Mouse (Mus musculus) CH12.LX (cell line): Measurements from ENCODE around the gene Mvp. TPM values are rescaled to one million over a fixed set of nuclear protein-coding genes. Genes with fewer than 3 reads are reported as not detected.
A peak's percentile ranks its signal among the peaks of the same experiment; 100 is the strongest.

Experiments
- DNase-seq: peaks from one replicate; pipeline ENCODE4 v3.0.0-alpha.2; 2013; ENCODE audit errors: extremely low read depth
- H3K27ac ChIP-seq: 2 replicates; pipeline ENCODE4 v1.5.1; 2012; ENCODE audit warnings: low read depth, mild to moderate bottlenecking, control low read depth, moderate library complexity; ENCODE audit not compliant: insufficient read depth
- H3K27me3 ChIP-seq: replicated peaks from 2 replicates; pipeline ENCODE3; 2012; ENCODE audit warnings: inconsistent platforms
- H3K36me3 ChIP-seq, 2 experiments: replicated peaks in 1 of 2; 2 replicates each; pipeline versions ENCODE3 to v1.6.1; 2012; ENCODE audit warnings: inconsistent platforms in 1 of 2, low read length in 1 of 2, mild to moderate bottlenecking in 1 of 2, mixed read lengths in 1 of 2, moderate library complexity in 1 of 2; ENCODE audit not compliant: control insufficient read depth in 1 of 2, insufficient read depth in 1 of 2
- H3K4me1 ChIP-seq, 2 experiments: 2 replicates each; pipeline ENCODE4 v1.6.1; 2012; ENCODE audit warnings: inconsistent platforms in 1 of 2, moderate library complexity in 1 of 2; ENCODE audit not compliant: insufficient read depth in 2 of 2, control insufficient read depth in 1 of 2
- H3K4me2 ChIP-seq: 2 replicates; pipeline ENCODE4 v1.6.1; 2012; ENCODE audit warnings: low read depth, mild to moderate bottlenecking, control low read depth; ENCODE audit not compliant: poor library complexity, insufficient read depth, severe bottlenecking
- H3K4me3 ChIP-seq, 3 experiments: fragments of 150-350 bp in 1 of 3; sonication (generic) in 1 of 3; replicated peaks in 1 of 3; 2 replicates each; pipeline versions ENCODE3 to v1.5.1; 2011 to 2012; ENCODE audit warnings: low read depth in 2 of 3, low read length in 2 of 3, mild to moderate bottlenecking in 2 of 3, moderate library complexity in 2 of 3, control low read depth in 1 of 3, improper control_type of control experiment in 1 of 3, inconsistent platforms in 1 of 3, mixed read lengths in 1 of 3; ENCODE audit not compliant: poor library complexity in 1 of 3
- H3K79me2 ChIP-seq: replicated peaks from 2 replicates; pipeline ENCODE4 v1.6.1; 2012; ENCODE audit warnings: mild to moderate bottlenecking, moderate library complexity; ENCODE audit not compliant: control insufficient read depth, poor library complexity, insufficient read depth, severe bottlenecking; ENCODE audit errors: extremely low read depth
- H3K9ac ChIP-seq: 2 replicates; pipeline ENCODE4 v1.6.1; 2012; ENCODE audit warnings: low read depth, mild to moderate bottlenecking, control low read depth, moderate library complexity; ENCODE audit not compliant: insufficient read depth
- H3K9me3 ChIP-seq: replicated peaks from 2 replicates; pipeline ENCODE3; 2012; ENCODE audit warnings: low read length, inconsistent platforms, mixed read lengths
- BHLHE40 ChIP-seq: IDR thresholded peaks from 2 replicates; pipeline ENCODE4 v1.6.1; 2011; ENCODE audit warnings: mild to moderate bottlenecking, low read depth, low read length, improper control_type of control experiment
- CHD1 ChIP-seq: IDR thresholded peaks from 2 replicates; pipeline ENCODE4 v1.6.1; 2012; ENCODE audit warnings: low read depth, low read length, improper control_type of control experiment, inconsistent platforms
- CHD2 ChIP-seq: IDR thresholded peaks from 2 replicates; pipeline ENCODE4 v1.6.1; 2011; ENCODE audit warnings: low read length, improper control_type of control experiment
- CTCF ChIP-seq, 2 experiments: IDR thresholded peaks in 1 of 2; conservative IDR thresholded peaks in 1 of 2; 2 replicates each; pipeline ENCODE4 v1.5.1; 2011 to 2012; ENCODE audit warnings: low read depth in 2 of 2, low read length in 2 of 2, improper control_type of control experiment in 1 of 2, inconsistent platforms in 1 of 2, mild to moderate bottlenecking in 1 of 2, moderate library complexity in 1 of 2
- E2F4 ChIP-seq: IDR thresholded peaks from 2 replicates; pipeline ENCODE4 v1.6.1; 2011; ENCODE audit warnings: low read depth, low read length, improper control_type of control experiment; ENCODE audit not compliant: insufficient replicate concordance
- ELF1 ChIP-seq: IDR thresholded peaks from 2 replicates; pipeline ENCODE4 v1.6.1; 2014; ENCODE audit warnings: low read depth, mild to moderate bottlenecking, inconsistent platforms, low read length, improper control_type of control experiment
- EP300 ChIP-seq: IDR thresholded peaks from 2 replicates; pipeline ENCODE4 v1.6.1; 2011; ENCODE audit warnings: low read length, improper control_type of control experiment
- ETS1 ChIP-seq: conservative IDR thresholded peaks from 2 replicates; pipeline ENCODE4 v1.6.1; 2012; ENCODE audit warnings: low read depth, mild to moderate bottlenecking, inconsistent platforms, low read length, improper control_type of control experiment, moderate library complexity
- GABPA ChIP-seq: IDR thresholded peaks from 2 replicates; pipeline ENCODE4 v1.6.1; 2012; ENCODE audit warnings: low read depth, low read length, improper control_type of control experiment, inconsistent platforms; ENCODE audit not compliant: insufficient replicate concordance
- HCFC1 ChIP-seq: IDR thresholded peaks from 2 replicates; pipeline ENCODE4 v1.6.1; 2012; ENCODE audit warnings: low read depth, mild to moderate bottlenecking, inconsistent platforms, low read length, improper control_type of control experiment
- IRF4 ChIP-seq: IDR thresholded peaks from 2 replicates; pipeline ENCODE4 v1.6.1; 2014; ENCODE audit warnings: low read depth, mild to moderate bottlenecking, inconsistent platforms, low read length, improper control_type of control experiment
- JUN ChIP-seq: IDR thresholded peaks from 2 replicates; pipeline ENCODE4 v1.6.1; 2011; ENCODE audit warnings: low read depth, mild to moderate bottlenecking, low read length, improper control_type of control experiment, moderate library complexity; ENCODE audit not compliant: insufficient read depth
- JUND ChIP-seq: conservative IDR thresholded peaks from 2 replicates; pipeline ENCODE4 v1.6.1; 2011; ENCODE audit warnings: low read depth, low read length, improper control_type of control experiment
- KAT2A ChIP-seq: IDR thresholded peaks from 2 replicates; pipeline ENCODE4 v1.6.1; 2012; ENCODE audit warnings: low read length, improper control_type of control experiment, inconsistent platforms; ENCODE audit not compliant: insufficient replicate concordance
- MAFK ChIP-seq: IDR thresholded peaks from 2 replicates; pipeline ENCODE4 v1.6.1; 2011; ENCODE audit warnings: low read length, improper control_type of control experiment; ENCODE audit not compliant: insufficient replicate concordance
- MAX ChIP-seq: IDR thresholded peaks from 2 replicates; pipeline ENCODE4 v1.6.1; 2011; ENCODE audit warnings: low read length, improper control_type of control experiment
- MAZ ChIP-seq: IDR thresholded peaks from 2 replicates; pipeline ENCODE4 v1.6.1; 2012; ENCODE audit warnings: low read depth, mild to moderate bottlenecking, inconsistent platforms, low read length, improper control_type of control experiment, moderate library complexity
- MEF2A ChIP-seq: IDR thresholded peaks from 2 replicates; pipeline ENCODE4 v1.6.1; 2014; ENCODE audit warnings: low read depth, mild to moderate bottlenecking, inconsistent platforms, low read length, improper control_type of control experiment, borderline replicate concordance
- MXI1 ChIP-seq: IDR thresholded peaks from 2 replicates; pipeline ENCODE4 v1.6.1; 2011; ENCODE audit warnings: mild to moderate bottlenecking, low read depth, low read length, improper control_type of control experiment
- MYC ChIP-seq: IDR thresholded peaks from 2 replicates; pipeline ENCODE4 v1.6.1; 2011; ENCODE audit warnings: low read depth, mild to moderate bottlenecking, improper control_type of control experiment, low read length
- NELFE ChIP-seq: IDR thresholded peaks from 2 replicates; pipeline ENCODE4 v1.6.1; 2011; ENCODE audit warnings: low read depth, low read length, improper control_type of control experiment
- NRF1 ChIP-seq: IDR thresholded peaks from 2 replicates; pipeline ENCODE4 v1.6.1; 2014; ENCODE audit warnings: low read depth, mild to moderate bottlenecking, inconsistent platforms, low read length, improper control_type of control experiment, moderate library complexity
- PAX5 ChIP-seq: IDR thresholded peaks from 2 replicates; pipeline ENCODE4 v1.6.1; 2012; ENCODE audit warnings: low read length, inconsistent platforms, mixed read lengths
- POLR2A ChIP-seq: IDR thresholded peaks from 2 replicates; pipeline ENCODE4 v1.6.1; 2011; ENCODE audit warnings: low read depth, mild to moderate bottlenecking, improper control_type of control experiment, low read length
- POLR2AphosphoS2 ChIP-seq: IDR thresholded peaks from 2 replicates; pipeline ENCODE4 v1.6.1; 2011; ENCODE audit warnings: low read depth, low read length, improper control_type of control experiment
- RAD21 ChIP-seq: IDR thresholded peaks from 2 replicates; pipeline ENCODE4 v1.6.1; 2011; ENCODE audit warnings: low read depth, mild to moderate bottlenecking, low read length, improper control_type of control experiment, moderate library complexity
- RCOR1 ChIP-seq: conservative IDR thresholded peaks from 2 replicates; pipeline ENCODE4 v1.6.1; 2012; ENCODE audit warnings: low read depth, mild to moderate bottlenecking, inconsistent platforms, low read length, improper control_type of control experiment
- SIN3A ChIP-seq: IDR thresholded peaks from 2 replicates; pipeline ENCODE4 v1.6.1; 2012; ENCODE audit warnings: low read length, improper control_type of control experiment, inconsistent platforms
- SMC3 ChIP-seq: IDR thresholded peaks from 2 replicates; pipeline ENCODE4 v1.6.1; 2011; ENCODE audit warnings: low read depth, low read length, improper control_type of control experiment
- TBP ChIP-seq: conservative IDR thresholded peaks from 2 replicates; pipeline ENCODE4 v1.6.1; 2011; ENCODE audit warnings: low read depth, low read length, improper control_type of control experiment
- TCF12 ChIP-seq: IDR thresholded peaks from 2 replicates; pipeline ENCODE4 v1.6.1; 2014; ENCODE audit warnings: low read depth, mild to moderate bottlenecking, inconsistent platforms, low read length, improper control_type of control experiment
- UBTF ChIP-seq: IDR thresholded peaks from 2 replicates; pipeline ENCODE4 v1.6.1; 2012; ENCODE audit warnings: low read depth, mild to moderate bottlenecking, inconsistent platforms, low read length, improper control_type of control experiment, moderate library complexity
- USF1 ChIP-seq: IDR thresholded peaks from 2 replicates; pipeline ENCODE4 v1.6.1; 2014; ENCODE audit warnings: low read depth, mild to moderate bottlenecking, inconsistent platforms, low read length, improper control_type of control experiment
- USF2 ChIP-seq: conservative IDR thresholded peaks from 2 replicates; pipeline ENCODE4 v1.6.1; 2011; ENCODE audit warnings: low read depth, low read length, improper control_type of control experiment
- ZC3H11A ChIP-seq: IDR thresholded peaks from 2 replicates; pipeline ENCODE4 v1.6.1; 2012; ENCODE audit warnings: low read depth, mild to moderate bottlenecking, inconsistent platforms, low read length, improper control_type of control experiment
- ZKSCAN1 ChIP-seq: IDR thresholded peaks from 2 replicates; pipeline ENCODE4 v1.6.1; 2012; ENCODE audit warnings: low read depth, inconsistent platforms, low read length, improper control_type of control experiment, borderline replicate concordance
- ZMIZ1 ChIP-seq: IDR thresholded peaks from 2 replicates; pipeline ENCODE4 v1.6.1; 2012; ENCODE audit warnings: low read depth, mild to moderate bottlenecking, inconsistent platforms, low read length, improper control_type of control experiment
- ZNF384 ChIP-seq: IDR thresholded peaks from 2 replicates; pipeline ENCODE4 v1.6.1; 2012; ENCODE audit warnings: low read depth, low read length, improper control_type of control experiment, inconsistent platforms
- dilution Hi-C: fragments of 300-500 bp; cut with MboI; formaldehyde crosslinking; loops from 2 replicates; pipeline ENCODE4 v1.14.3; 2020; ENCODE audit warnings: low sequenced_read_pairs; ENCODE audit not compliant: extremely low pct_unique_long_range_greater_than_20kb, extremely low pct_ligation_motif_present
- in situ Hi-C: fragments of 300-500 bp; cut with MboI; formaldehyde crosslinking; loops from 3 replicates; pipeline ENCODE4 v1.14.3; 2019; ENCODE audit warnings: low sequenced_read_pairs, low pct_ligation_motif_present, low pct_unique_long_range_greater_than_20kb, mixed read lengths
- polyA plus RNA-seq: library from polyadenylated mRNA; unstranded; fragments of >175 nt; gene quantifications from 2 replicates; pipeline ENCODE4 v1.2.1, GENCODE M21; 2012; ENCODE audit warnings: low read depth; ENCODE audit not compliant: insufficient read length
- total RNA-seq, 2 experiments: library from RNA; depleted of rRNA; stranded (reverse); fragments of 300-350 nt in 1 of 2; fragments of >200 nt in 1 of 2; gene quantifications; 2 replicates each; pipeline ENCODE4 v1.2.3; 2012 to 2014

Mvp gene
- total and polyA plus RNA-seq, 3 experiments: 33.3 to 53.7 (median 52.1) TPM

DNA sequence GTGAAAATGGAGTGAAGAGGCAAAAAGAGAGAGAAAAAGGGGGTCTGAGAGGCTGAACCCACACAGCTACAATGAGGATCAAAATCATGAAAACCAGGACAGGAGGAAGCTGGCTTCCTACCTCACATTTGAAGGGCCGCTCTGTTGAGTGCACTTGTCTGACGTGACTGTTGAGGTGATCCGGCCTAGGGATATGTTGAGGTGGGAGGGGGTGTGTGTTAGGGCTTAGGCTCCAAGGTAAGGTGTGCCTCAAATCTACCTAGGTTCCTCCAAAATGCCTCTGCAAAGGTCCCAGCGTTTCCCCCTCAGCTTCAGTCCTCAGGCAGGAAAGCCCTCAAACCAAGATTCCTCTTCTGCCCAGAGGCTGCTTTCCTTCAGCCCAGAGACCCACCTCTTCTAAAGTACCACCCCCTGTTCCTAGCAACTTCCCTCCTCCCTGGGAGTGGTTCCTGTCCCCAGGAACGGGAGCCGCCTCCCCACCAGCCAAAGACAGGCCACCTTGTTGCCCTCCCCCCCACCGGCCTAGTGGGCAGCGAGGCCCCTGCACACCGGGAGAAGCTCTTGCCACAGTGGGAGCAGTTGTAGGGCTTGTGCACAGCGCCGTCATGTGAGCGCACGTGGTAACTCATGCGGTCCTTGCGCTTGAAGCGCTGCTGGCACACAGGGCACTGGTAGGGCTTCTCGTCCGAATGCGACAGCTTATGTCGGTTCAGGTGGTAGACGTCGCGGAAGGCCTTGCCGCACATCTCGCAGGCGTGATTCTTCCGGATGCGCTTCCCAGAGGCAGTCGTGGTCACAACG is 10.5 kb upstream of the Mvp start:
- peaks cover 22% of the 10 kb centered on the region for H3K79me2 ChIP-seq
- H3K4me3 ChIP-seq: peak overlapping the region; percentile 67 to 78 (median 76)
- TF ChIP-seq KAT2A (no peak), MYC (peak; percentile 95), BHLHE40 (peak; percentile 91), E2F4 (no peak), USF2 (peak; percentile 23; the same call in 1 of the 2 replicates), USF1 (peak; percentile 48), CHD2 (peak; percentile 65), TCF12 (peak; percentile 42), JUN (no peak), ZNF384 (no peak), MAFK (no peak), MAX (peak; percentile 98), HCFC1 (peak; percentile 31), RCOR1 (no peak), NRF1 (peak; percentile 43; the same call in 1 of the 2 replicates), MEF2A (no peak), POLR2AphosphoS2 (no peak), IRF4 (peak; percentile 52; the same call in 1 of the 2 replicates), TBP (no peak), SMC3 (peak; percentile 53), CHD1 (0 out of 2 replicates have a peak, but pooled peaks have one; percentile 48), PAX5 (no peak), ETS1 (0 out of 2 replicates have a peak, but pooled peaks have one; percentile 24), ZMIZ1 (no peak; the same call in 1 of the 2 replicates), CTCF (conservative IDR thresholded peaks at IDR 0.05 in 1 of 2, IDR thresholded peaks at IDR 0.05 in 1 of 2; ENCODE audit: low read depth in 2 of 2, low read length in 2 of 2) (peak in 1 of 2 experiments; percentile 70; a peak in 2 of 4 replicates), SIN3A (peak; percentile 67), EP300 (no peak), NELFE (0 out of 2 replicates have a peak, but pooled peaks have one; percentile 37), MXI1 (peak; percentile 96), POLR2A (peak; percentile 54; the same call in 1 of the 2 replicates), ZC3H11A (no peak), GABPA (no peak), UBTF (no peak), JUND (no peak), ZKSCAN1 (no peak), ELF1 (no peak), MAZ (0 out of 2 replicates have a peak, but pooled peaks have one; percentile 54), RAD21 (peak; percentile 59)
- H3K4me2 ChIP-seq: peak overlapping the region; percentile 66
- H3K4me1 ChIP-seq: peaks cover 17 to 49% of the 10 kb centered on the region in 2 experiments
- no peaks in the 10 kb centered on the region for H3K27me3 ChIP-seq
- in situ Hi-C loops: loop anchor here (5.0 kb wide), 1 partner anchor 138 kb away; no protein-coding TSS in a partner anchor
- H3K9ac ChIP-seq: peak overlapping the region; percentile 99
- H3K27ac ChIP-seq: peak overlapping the region; percentile 57
- H3K36me3 ChIP-seq: peaks cover 30 to 68% of the 10 kb centered on the region in 2 experiments
- dilution Hi-C loops: no loop called here
- H3K9me3 ChIP-seq: no peaks in the 10 kb centered on the region
- peak; percentile 78 for DNase-seq
